Mouse (Mus musculus) bone marrow macrophage, adult 2 months (primary cell): Measurements from ENCODE around the gene Dnmt3a.

Experiments used
- CTCF ChIP-seq: IDR thresholded peaks from 2 replicates; pipeline ENCODE4 v1.5.1; 2012; ENCODE audit warnings: low read depth, mild to moderate bottlenecking, low read length, moderate library complexity
- POLR2A ChIP-seq: IDR thresholded peaks from 2 replicates; pipeline ENCODE4 v1.6.1; 2012; ENCODE audit warnings: mild to moderate bottlenecking, low read depth, low read length, borderline replicate concordance

GRCm38 (mm10) chr12:3864208-3864607 is 58.4 kb downstream of the Dnmt3a start:
- TF ChIP-seq CTCF (no peak), POLR2A (no peak)
